Mouse (Mus musculus) right cerebral cortex, postnatal 14 days (tissue): ENCODE data around the gene Hexim1.
A peak's percentile ranks its signal among the peaks of the same experiment; 100 is the strongest.

Experiments
- DNase-seq: peaks from one replicate; pipeline ENCODE4 v3.0.0; 2022

Hexim1 gene

DNA sequence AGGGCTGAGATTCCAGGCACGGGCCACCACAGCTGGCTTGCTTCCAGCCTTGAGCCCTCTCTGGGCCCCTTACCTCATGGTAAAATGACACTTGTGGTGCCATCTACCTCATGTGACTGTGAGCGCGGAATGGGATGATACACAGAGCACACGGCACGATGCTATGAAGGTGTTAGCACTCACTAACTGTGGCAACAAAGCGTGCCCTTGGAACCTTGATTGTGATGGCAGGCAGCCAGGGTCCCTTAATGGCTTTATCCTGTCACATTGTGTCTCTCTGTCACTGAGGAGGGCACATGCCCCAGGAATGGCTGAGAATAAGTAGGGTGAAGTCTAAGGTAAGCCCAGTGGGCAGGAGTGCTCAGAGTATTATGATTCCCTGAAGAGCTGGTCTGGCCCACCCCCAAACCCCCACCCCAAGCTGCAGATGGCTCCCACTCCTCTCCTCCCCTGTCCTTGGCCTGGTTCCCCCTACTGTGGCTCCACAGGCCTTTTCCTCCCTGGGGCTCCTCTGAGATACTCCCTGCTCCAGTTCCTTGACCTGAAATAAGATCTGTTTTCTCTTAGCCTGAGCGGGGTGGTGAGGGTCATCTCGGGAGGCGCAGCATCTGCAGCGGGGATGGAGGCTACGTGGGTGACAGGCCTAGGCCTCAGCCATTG lies 17.4 kb upstream of the Hexim1 start:
- no peak for DNase-seq

DNA sequence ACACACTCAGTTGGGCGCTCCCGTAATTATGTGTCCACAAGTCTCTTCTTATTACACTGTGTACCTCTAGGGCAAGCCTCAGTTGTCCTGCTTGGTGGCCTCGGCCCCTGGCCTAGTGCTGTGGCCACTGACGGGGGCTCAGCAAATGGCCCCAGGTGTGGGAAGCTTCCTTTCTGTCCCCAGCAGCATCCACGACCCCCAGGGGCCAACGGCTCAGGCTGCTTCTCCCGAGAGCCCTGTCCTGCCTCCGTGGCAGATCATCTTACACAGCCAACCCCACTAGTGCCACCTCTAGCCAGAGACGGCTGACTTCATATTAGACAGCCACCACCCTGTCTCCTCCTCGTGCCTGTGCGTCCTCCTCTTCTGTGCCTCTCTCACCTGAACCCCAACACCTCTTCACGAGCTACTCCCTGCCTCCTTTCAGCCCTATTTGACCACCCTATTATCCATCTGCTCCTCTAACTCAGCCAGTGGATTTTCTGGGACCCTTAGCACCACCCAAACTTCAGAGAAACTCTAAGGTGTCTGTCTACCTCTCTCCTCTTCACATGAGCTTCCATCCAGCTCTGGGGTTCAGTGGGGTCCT lies 16.6 kb upstream of the Hexim1 start:
- DNase-seq, result no peak

DNA sequence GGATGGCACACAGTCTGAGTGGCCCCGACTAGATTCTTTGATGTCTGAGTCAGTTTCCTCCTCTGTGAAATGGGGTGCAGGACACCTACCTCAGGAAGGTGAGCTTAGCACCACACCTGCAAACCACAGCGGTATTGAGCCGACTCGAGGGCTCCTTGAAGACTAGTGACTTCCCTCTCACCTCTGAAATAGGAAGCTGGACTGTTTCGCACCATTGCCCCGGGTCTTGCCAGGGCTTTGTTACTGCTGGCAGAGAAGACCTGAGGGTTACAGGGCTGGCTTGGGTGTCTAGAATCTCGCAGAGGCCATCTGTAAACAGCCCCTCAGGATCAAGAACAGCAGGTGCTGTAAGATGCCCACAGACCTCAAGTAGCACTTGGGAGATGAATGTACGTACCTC lies 15.7 kb upstream of the Hexim1 start:
- no peak for DNase-seq

DNA sequence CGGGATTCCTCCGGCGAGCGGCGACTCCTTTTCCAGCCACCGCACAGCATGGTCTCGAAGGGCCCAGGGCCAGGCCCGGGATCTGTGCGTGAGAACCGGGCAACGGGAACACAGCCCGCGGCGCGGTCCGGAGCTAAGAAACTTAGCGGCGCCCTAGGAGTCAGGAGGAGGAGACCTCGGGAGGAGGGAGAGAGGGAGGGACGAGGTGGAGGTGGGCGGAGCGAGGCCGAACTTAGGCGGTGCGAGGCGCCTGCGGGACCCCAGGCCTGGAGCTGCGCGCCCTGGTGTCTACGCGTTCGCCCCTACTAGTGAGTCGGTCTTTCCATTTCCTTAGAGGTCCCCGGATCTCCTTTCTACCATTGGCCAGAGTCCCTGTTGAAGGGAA lies 14.6 kb upstream of the Hexim1 start, which contains the start of the genes Plcd3 and Acbd4:
Plcd3 (minus strand) TSS at position 178 of the 385 bp plus-strand sequence.
Acbd4 (plus strand) TSS at position 202 of the 385 bp plus-strand sequence.
- peak; percentile 54 for DNase-seq

DNA sequence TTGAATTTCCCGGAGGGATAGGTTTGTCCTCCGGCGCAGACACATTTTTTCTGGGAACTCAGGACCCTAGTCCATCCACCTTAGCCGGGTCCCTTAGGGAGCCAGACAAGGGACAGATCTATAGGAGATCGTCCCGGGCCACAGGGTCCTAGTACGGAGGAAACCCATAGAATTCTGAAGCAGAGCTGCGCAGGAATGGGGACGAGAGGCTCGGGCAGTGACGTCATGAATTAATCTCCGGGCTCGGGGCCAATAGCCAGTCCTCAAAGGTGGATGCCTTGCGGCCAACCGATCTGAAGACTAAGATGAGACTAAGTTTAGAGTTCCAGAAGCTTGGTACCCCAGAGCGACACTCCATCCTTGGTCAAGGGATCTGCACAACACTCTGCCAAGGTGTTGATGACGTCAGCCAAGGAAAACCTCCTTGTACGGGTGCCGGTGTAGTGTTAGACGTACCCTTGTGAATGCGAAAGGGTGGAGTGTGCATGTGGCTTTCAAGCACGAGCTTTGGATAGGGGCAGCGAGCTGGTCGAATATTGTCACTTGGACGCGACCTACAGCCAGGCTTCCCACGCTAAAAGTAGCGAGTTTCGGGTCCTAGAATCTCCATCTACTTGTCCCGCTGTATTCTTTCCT lies 14.0 kb upstream of the Hexim1 start:
- DNase-seq, result peak; percentile 70

DNA sequence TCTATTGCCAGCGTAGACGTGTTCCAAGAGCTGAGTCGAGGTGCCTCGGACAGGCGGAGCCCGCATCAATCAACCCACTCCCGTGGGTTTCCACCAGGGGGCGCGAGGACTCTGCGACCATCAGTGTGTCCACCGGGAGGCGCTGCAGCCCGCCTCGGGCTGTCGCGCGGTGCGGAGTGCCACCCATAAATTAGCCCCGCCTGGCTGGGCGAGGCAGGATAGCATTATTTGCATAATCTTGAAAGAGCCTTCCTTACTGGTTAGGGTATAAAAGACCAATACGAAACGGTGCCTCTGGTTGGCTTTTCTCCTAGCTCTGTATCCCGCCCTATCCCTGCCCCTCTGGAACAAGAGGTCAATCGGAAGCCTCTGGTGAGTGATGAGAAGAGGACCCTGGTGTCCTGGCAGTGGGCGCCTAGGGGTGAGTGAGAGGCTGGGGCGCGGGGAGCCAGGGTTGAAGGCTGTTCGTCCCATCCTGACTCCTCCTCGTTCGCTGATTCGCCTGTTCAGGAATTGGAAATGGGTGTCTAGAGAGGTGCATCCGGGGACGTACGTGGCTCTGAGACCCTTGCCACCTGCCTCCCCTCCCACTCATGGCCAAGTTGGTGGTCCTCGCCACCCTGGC lies 13.2 kb upstream of the Hexim1 start:
- peak; percentile 95 for DNase-seq

DNA sequence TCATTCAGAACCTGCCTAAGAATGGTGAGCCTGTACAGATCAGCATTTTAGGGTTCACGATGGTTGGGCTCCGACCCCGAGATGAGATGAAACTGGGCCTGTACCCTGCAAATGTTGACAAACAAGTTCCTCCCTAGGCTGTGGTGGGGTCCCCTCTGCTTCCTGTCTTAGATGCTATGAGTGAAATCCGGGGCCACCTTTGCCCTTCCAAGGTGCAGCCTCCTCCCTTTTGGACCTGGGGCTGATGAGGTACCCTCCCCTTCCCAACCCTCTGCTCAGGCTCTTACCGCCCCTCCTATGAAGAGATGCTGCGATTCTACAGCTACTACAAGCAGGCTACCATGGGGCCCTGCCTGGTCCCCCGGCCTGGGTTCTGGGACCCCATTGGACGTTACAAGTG lies 12.4 kb upstream of the Hexim1 start:
- DNase-seq, result no peak

DNA sequence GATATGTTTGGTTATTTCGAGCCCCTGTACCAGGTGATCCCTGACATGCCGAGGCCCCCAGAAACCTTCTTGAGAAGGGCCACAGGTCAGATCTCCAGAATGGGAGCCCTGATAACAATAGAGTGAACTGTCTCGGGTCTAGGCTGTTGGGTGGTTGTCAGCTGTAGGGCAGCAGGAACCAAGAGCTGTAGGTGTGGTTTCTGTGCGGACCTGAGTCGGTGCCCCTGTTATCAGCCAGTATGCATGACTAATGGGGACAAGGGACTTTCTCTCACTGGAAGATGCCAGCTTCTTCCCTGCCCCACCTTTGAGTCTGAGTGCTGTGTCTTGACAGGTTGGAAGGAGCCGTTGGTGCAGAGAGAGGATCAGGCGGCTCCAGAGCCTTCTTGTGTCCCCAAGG lies 11.6 kb upstream of the Hexim1 start:
- DNase-seq, result no peak

DNA sequence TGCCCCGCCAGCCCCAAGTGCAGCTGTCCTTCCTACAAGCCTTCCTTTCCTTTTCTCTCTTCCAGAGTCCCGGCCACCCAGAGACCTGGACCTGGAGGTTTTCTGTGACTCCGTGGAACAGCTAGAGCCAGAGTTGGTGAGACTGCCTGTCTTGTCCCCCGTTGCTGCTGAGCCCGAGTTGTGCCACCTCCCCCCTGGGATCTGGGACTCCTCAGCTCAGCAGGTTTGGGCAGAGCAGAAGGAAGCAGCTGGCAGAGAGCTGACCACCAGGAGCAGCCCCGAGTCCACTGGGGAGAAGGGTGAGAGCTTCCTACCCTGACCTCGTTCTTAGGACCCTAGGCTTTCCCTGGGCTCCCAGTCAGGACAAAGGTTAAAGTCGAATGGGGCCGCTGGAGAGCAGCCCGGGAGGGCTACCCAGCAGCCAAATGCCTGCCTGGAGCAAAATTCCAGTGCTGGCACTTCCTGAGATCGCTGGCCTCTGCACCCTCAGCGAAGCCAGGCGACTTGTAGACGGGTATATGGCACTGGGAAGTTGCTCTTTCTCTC lies 10.8 kb upstream of the Hexim1 start:
- no peak for DNase-seq

DNA sequence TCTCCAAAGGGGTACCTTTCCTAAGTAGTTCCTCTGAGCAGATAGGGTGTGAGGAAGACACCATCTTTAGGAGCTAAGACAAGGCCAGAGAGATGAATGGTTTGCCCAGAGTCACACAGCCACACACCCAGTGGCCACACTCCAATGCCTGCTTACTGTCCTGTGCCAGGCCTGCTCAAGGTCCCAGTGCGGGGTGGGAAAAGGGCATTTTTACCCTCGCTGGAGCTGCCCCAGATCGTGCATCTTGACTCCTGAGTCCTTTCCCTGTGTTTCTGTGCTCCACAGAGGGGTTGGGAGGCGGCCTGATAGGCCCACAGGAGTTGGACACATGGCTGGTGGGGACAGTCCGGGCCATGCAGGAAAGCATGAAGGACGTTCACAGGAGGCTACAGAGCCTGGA lies 10.2 kb upstream of the Hexim1 start:
- no peak for DNase-seq

DNA sequence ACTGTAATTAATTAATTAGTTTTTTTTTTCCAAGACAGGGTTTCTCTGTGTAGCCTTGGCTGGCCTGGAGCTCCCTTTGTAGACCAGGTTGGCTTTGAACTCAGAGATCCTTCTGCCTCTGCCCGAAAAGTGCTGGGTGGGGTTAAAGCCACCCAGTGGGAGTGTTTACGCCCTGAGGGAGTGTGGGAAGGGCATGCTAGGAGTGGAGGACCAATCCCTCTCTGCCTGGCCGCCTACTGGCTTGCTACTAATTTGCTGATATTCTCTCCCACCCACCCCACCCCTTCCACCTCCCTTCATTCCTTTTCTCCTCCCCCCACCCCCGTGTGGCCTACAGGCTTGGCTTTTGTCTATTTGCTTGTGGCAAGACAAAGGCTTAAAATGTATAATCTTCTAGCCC lies 9.6 kb upstream of the Hexim1 start:
- DNase-seq, result no peak

DNA sequence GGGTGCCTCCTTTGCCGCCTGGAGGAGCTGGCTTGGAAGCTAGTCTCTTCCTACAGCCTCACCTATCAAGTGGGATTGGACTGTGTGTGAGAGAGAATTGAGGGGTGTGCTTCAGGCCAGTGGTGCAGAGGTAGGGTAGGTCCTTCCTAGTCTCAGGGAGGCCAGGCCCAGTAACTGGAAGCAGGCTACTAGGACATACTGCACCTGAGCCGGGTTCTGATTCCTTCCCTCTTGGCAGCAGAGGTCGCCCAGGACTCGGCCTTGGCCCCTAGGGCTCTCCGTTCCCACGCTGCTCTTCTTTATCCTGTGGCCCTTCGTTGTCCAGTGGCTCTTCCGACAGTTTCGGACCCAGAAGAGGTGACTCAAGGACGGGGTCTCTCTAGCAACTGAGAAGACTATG lies 4.7 kb upstream of the Hexim1 start:
- no peak for DNase-seq

DNA sequence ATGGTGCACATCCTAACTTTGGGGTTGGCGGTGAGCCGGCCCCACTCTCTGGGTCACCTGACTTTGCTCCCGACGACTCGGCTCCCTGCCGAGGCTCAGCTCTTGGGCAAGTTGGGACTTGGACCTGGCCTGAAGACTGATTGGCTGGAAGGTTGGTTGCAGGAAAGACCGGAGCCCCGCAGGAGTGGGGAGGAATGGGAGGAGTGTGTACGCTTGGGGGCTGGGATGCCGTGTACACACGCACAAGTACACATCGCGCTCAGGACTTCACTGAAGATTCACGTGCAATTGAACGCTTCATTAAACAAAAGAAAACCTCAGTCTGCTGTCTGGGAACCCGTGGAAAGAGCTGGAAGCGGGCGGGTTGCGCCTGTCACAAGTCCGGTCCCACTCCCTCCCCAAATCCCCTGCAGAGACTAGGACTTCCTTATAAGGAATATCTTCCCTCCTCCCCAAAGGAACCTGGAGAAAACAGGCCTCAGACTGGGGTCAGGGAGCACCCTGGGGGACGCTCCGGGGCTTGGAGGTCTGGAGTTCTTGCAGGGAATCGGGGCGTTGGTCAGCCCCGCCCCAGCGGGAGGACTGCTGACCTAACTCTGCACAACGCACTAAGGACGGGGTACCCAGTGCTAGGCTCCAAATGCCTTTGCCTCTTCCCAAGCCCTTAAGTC lies 4.0 kb upstream of the Hexim1 start:
- no peak for DNase-seq

DNA sequence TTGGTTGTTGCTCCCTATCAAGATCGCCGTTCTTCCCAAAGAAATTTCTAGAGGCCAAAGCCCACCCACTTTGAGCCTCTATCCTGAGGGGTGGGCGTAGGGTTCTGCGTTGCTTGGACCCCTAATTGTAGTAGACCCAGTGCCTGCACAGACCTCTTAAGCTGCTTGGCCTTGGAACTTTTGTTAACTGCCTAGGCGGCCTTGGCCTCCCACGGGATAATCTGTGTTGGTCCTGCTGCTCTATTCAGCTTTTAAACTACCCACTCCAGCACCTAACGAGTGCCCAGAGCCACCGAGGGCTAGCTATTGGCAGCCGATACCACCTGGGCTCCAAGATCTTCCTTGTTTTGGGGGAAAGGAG lies 3.5 kb upstream of the Hexim1 start:
- no peak for DNase-seq

DNA sequence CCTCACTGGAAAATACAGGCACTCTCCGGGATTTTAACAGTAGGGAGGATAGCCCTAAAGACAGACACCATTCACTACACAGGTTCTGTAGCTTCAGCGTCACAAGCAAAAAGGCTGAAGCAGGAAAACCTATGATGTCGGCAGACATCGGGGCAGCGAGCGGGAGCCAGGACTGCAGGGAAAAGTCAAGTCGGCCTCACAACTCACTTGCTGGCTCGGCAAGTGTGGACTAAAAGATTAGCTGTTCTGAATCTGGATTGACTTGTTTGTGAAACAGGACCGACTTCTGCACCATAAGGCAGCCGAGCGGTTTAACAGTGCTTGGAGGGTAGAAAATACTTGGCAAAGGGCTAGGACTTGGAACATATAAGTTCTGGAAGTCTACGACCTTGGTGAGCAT lies 3.0 kb upstream of the Hexim1 start:
- DNase-seq, result no peak

DNA sequence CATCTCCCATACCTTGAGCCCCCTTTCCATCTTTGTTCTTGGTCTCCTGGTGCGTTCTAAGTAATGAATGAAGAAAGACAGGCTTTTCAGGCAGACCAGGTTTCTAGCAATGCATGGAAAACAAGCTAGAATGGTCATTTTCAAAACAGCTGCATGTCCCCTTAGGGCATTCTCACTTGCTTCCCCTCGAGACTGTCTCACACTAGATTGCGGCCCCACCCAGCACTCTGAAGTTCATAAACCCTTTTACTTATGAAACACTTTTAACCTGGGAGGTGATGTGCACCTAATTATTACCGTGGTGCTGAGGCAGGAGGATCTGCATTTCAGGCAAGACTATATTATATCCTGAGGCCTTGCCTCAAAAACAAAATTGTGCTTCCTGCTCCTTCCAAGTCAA lies 2.3 kb upstream of the Hexim1 start:
- no peak for DNase-seq

DNA sequence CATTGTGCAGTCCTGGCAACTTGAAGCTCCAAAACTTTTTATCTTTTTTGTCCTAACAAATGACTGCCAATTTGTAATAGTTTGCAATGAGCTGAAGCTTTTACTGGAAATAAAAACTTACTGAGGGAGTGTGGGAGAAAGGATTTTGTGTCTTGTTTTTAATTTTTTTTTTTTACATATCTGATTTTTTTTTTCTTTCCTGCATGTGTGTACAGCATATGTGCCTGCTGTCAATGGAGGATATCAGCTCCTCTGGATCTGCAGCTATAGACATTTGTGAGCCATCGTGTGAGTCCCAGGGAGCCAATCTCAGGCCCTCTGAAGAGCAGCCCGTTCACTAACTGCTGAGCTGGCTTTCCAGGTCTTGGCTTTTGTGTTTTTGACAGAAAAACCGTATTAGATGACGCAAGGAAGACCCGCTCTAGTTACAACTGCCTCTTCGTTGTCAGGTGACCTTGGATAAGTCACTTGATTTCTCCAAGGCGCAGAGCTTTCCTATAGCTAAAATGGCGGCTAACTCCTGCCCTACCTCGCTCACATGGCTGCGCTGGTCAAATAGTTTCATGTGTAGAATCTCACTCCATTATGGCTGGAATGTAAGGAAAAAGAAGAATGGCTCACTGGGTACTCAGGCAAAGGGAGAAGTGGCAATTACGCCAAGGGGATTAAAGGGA lies 1.6 kb upstream of the Hexim1 start:
- DNase-seq, result no peak

DNA sequence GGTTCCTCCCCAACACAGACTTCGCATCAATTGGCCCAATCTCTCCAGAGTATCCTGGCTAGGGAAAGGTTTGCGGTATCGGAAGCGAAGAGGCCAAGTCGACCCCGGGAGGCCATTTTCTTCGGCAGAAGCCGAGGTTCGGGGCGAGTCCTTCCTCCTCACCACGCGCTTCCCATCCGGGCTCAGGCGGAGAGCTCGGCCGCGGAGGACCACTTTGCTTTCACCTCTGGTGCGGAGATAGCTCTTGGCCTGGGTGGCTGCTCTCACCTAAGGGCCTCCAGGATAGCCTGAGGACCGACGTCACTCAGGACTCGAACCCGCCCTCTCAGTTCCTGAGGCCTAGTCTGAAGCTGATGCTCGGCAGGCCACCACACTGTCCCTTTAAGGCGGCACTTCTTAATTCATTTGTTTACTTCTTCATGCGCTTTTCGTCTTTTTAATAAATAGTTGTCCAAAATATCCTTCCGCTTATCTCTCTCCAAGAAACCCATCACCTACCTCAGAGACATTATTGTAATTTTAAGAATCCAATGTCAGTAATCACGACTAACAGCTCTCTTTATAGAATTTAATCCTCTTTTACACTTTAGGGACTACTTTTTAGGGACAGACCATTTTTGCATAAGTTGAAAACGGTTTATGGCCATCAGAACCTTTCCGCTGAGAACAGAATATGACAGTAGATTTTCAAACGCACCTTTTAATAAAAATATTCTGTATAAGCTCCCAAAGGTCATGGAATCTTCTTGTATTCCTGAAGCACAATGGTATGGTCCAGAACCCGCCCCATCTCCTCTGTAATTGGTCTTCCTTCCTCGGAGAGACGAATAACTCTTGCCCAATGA lies 646 bp upstream of the Hexim1 start:
- DNase-seq, result peak; percentile 74

DNA sequence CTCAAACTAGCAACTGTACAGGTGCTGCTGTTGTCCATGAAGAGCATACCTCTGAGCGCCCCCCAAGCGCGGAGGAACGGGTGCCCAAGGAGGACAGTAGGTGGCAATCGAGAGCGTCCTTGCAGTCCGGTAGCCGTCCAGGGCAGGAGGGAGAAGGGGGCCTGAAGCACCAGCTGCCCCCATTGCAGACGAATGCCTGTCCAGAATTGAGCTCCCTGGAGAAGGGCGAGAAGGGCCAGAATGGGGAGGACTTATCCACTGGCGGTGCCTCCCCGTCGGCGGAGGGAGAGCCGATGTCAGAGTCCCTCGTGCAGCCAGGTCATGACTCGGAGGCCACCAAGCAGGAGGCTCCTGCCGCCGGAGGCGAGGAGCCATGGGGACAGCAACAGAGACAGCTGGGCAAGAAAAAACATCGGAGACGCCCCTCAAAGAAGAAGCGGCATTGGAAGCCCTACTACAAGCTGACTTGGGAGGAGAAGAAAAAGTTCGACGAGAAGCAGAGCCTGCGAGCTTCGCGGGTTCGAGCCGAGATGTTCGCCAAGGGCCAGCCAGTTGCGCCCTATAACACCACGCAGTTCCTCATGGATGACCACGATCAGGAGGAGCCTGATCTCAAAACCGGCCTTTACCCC lies 1.0 kb downstream of the Hexim1 start:
- DNase-seq, result peak; percentile 75

DNA sequence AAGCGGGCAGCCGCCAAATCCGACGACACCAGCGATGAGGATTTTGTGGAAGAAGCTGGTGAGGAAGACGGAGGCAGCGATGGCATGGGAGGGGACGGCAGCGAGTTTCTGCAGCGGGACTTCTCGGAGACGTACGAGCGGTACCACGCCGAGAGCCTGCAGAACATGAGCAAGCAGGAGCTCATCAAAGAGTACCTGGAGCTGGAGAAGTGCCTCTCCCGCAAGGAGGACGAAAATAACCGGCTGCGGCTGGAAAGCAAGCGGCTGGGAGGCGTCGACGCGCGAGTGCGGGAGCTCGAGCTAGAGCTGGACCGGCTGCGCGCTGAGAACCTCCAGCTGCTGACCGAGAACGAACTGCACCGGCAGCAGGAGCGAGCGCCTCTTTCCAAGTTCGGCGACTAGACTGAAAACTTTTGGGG lies 1.6 kb downstream of the Hexim1 start:
- peak; percentile 47 for DNase-seq

DNA sequence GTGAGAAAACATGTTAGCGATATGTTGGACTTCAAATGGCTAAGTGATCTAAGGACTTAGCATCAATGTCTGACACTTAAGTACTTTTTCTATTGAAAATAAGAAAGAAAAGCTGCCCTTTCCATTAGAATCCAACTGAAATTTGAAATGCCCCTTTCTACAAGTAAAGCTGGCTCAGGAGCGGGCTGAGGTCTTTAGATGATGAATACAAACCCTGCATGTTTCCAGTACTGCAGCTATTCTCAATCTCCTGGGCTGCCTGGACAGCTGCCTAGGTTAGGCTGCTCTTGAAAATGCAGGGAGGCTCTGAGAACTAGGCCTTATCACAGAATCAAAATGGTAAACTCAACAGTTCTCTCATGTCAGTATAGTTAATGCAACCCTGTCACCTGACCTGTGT lies 2.8 kb downstream of the Hexim1 start:
- no peak for DNase-seq
